Mouse (Mus musculus) thymus, adult 2 months (tissue): ENCODE data around the gene Rars.

Experiments used
- CTCF ChIP-seq: fragments of 200-500 bp; IDR thresholded peaks from 2 replicates; pipeline ENCODE4 v1.5.1; 2012; ENCODE audit warnings: mild to moderate bottlenecking, control low read depth, low read length, moderate library complexity, borderline replicate concordance; ENCODE audit not compliant: control insufficient read depth, poor library complexity, insufficient read depth; ENCODE audit errors: extremely low read depth
- POLR2A ChIP-seq: fragments of 200-500 bp; IDR thresholded peaks from 2 replicates; pipeline ENCODE4 v1.6.1; 2012; ENCODE audit warnings: mild to moderate bottlenecking, low read length, control low read depth, moderate library complexity; ENCODE audit not compliant: control insufficient read depth, poor library complexity, insufficient read depth; ENCODE audit errors: extremely low read depth

GRCm38 (mm10) chr11:35766845-35767244 lies 67.5 kb downstream of the Rars start:
- TF ChIP-seq CTCF (no peak), POLR2A (no peak)
